Mouse (Mus musculus) intestine, embryonic 14.5 days (tissue): ENCODE results near the gene B430306N03Rik. TPM values are rescaled to one million over a fixed set of nuclear protein-coding genes. Genes with fewer than 3 reads are reported as not detected.

ENCODE experiments used
- ATAC-seq: fragments of 200-750 bp; cut with Nextera tagmentation; replicated peaks from 2 replicates; pipeline ENCODE4 v1.8.0; 2017; ENCODE audit warnings: low read depth, moderate number of reproducible peaks, moderate TSS enrichment, moderate library complexity; ENCODE audit not compliant: low FRiP score, low TSS enrichment
- DNase-seq: peaks from one replicate; pipeline ENCODE4 v3.0.0-alpha.2; 2018; ENCODE audit warnings: low spot score
- H3K27ac ChIP-seq: fragments of 300-500 bp; sonication (generic); 2 replicates; pipeline ENCODE4 v1.5.1; 2014; ENCODE audit warnings: low read depth, mild to moderate bottlenecking, control low read depth
- H3K27me3 ChIP-seq: fragments of 300-500 bp; sonication (generic); replicated peaks from 2 replicates; pipeline ENCODE4 v1.6.1; 2014; ENCODE audit warnings: low read length, control low read depth; ENCODE audit not compliant: control insufficient read depth, insufficient read depth
- H3K36me3 ChIP-seq: fragments of 300-500 bp; sonication (generic); 2 replicates; pipeline ENCODE4 v1.6.1; 2014; ENCODE audit warnings: low read length, control low read depth; ENCODE audit not compliant: control insufficient read depth, insufficient read depth
- H3K4me1 ChIP-seq: fragments of 300-500 bp; sonication (generic); replicated peaks from 2 replicates; pipeline ENCODE4 v1.6.1; 2014; ENCODE audit warnings: low read length, control low read depth, mixed read lengths; ENCODE audit not compliant: control insufficient read depth, insufficient read depth
- H3K4me2 ChIP-seq: fragments of 300-500 bp; sonication (generic); 2 replicates; pipeline ENCODE4 v1.6.1; 2014; ENCODE audit warnings: low read length
- H3K4me3 ChIP-seq: fragments of 300-500 bp; sonication (generic); 2 replicates; pipeline ENCODE4 v1.5.1; 2014; ENCODE audit warnings: low read depth, low read length, control low read depth, mixed read lengths
- H3K9ac ChIP-seq: fragments of 300-500 bp; sonication (generic); 2 replicates; pipeline ENCODE4 v1.6.1; 2014; ENCODE audit warnings: mild to moderate bottlenecking, low read length
- H3K9me3 ChIP-seq: fragments of 300-500 bp; sonication (generic); 2 replicates; pipeline ENCODE4 v1.6.1; 2016; ENCODE audit warnings: low read length, control low read depth; ENCODE audit not compliant: control insufficient read depth
- WGBS: fragments of 180-500 bp; shearing (Covaris S2); extraction: QIAGEN DNeasy Blood & Tissue Kit; methylation state at CpG from one replicate; pipeline ENCODE4 v1.1.7; 2014; 5-methylcytosine and 5-hydroxymethylcytosine counted together
- polyA plus RNA-seq: library from polyadenylated mRNA; unstranded; fragments of >200 nt; fragmentation: Nextera tagmentation; extraction: Ambion mirVana; gene quantifications from 2 replicates; pipeline ENCODE4 v1.2.1, GENCODE M21; 2014

B430306N03Rik gene
- polyA plus RNA-seq, 1 experiment from 2014 or later, result 0.41 TPM

DNA sequence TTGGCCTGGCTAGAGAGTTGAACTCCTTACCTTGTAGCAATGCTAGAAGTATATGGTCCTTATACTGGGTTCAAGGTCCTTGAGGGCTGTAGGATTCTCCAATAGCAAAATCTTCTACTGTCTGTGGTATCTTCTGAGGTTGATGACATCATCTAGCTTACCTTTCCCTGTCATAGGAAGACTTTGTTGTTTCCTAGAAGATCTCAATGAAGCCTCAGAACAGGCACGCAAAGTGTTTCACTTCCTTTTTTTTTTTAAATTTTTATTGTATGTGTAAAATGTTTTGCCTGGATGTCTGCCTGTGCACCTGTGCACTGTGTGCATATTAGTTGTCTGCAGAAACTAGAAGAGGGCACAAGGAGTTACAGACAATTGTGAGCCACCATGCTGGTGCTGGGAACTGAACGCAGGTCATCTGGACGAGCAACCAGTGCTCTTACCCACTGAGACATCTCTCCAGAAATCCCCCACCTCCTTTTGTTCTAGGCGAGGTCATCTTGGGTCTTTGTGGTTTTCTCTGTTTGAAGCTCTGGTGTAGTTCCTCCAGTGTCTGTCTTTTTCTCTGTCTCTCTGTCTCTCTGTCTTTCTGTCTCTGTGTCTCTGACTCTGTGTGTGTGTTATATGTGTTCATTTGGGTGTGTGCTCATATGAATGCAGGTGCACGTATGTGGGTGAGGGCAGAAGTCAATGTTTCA is 22.3 kb upstream of the B430306N03Rik start:
- WGBS, result 83% methylated on average over 5 of the region's 5 CpGs
- Histone ChIP-seq H3K4me2 (no peak overlapping the region), H3K9me3 (no peaks in the 10 kb centered on the region), H3K36me3 (no peaks in the 10 kb centered on the region), H3K27ac (no peak overlapping the region), H3K4me1 (no peaks in the 10 kb centered on the region), H3K27me3 (no peaks in the 10 kb centered on the region), H3K4me3 (no peak overlapping the region), H3K9ac (no peak overlapping the region)
- no peak for DNase-seq
- no peak for ATAC-seq

DNA sequence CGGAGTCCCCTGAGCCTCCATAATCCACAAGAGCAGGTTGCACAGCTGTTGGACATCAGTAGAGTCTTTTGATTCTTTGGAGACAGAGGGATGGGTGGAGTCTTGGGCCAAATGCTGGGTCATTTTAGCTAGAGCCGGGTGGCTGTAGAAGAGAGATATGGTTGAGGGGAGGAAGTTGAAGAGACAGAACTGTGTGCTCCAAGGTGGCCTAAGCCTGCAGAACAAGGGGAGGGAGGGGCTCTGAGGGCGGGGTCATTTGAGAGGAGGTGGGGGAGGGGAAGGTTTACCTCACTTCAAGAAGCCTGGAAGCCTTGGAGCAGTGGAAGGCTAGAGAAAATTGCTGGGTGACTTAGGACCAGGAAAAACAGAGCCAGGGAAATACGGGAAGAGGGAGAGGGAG is 16.7 kb upstream of the B430306N03Rik start, which contains the start of gene Treml2:
Gene Treml2 (plus strand): TSS at position 296 of the 400 bp plus-strand sequence.
- Histone ChIP-seq H3K36me3 (no peaks in the 10 kb centered on the region), H3K9ac (no peak within 1 kb of the TSS), H3K27me3 (no peaks in the 10 kb centered on the region), H3K4me1 (0 out of 2 replicates have a peak, but pooled peaks cover 5% of the 10 kb centered on the region), H3K9me3 (no peaks in the 10 kb centered on the region), H3K27ac (no peak within 1 kb of the TSS), H3K4me2 (no peak within 1 kb of the TSS), H3K4me3 (no peak within 1 kb of the TSS)
- DNase-seq, result no peak
- no peak for ATAC-seq
- WGBS, result 29% methylated on average over 3 of the region's 4 CpGs

DNA sequence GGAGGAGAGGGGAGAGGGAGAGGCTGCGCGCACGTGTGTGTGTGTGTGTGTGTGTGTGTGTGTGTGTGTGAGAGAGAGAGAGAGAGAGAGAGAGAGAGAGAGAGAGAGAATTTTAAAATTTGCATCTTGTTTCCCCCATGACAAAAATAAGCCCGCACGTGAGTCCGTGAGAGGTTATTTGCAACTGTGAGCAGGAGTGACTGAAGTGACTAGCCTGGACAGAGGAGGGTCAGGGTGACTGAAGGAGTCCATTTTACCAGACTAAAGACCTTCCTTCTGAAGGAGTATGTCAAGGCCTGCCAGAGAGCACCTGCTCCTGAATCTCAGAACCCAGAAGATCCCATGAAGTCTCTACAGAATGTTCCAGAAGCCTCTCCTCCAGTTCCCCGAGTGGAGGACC is 16.2 kb upstream of the B430306N03Rik start:
- H3K9ac ChIP-seq, result no peak overlapping the region
- no peaks in the 10 kb centered on the region for H3K36me3 ChIP-seq
- WGBS, result 55% methylated on average over 6 of the region's 7 CpGs
- no peak overlapping the region for H3K27ac ChIP-seq
- H3K4me1 ChIP-seq, result 0 out of 2 replicates have a peak, but pooled peaks cover 5% of the 10 kb centered on the region
- H3K27me3 ChIP-seq, result no peaks in the 10 kb centered on the region
- no peak overlapping the region for H3K4me2 ChIP-seq
- DNase-seq (no peak), ATAC-seq (no peak)
- no peaks in the 10 kb centered on the region for H3K9me3 ChIP-seq
- H3K4me3 ChIP-seq, result no peak overlapping the region

DNA sequence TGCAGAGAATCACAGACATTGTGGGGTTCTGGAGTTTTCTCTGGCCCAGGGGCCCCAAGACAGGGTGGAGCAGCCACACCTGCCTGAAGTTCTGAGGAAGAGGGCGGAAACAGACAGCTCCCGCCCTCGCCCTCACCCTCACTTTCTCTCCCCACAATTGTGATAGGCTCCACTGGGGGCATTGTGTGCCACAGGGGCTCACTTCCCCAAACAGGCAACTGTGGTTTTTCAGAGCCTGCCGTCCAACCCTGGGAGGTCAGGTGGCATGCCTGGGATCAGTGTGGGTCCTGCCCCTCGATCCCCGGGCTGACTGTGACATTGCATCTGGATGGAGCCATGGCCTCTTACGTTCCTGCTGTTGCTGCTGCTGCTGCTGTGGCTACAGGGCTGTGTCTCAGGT is 15.7 kb upstream of the B430306N03Rik start:
- 60% methylated on average over 7 of the region's 7 CpGs for WGBS
- 0 out of 2 replicates have a peak, but pooled peaks cover 5% of the 10 kb centered on the region for H3K4me1 ChIP-seq
- no peaks in the 10 kb centered on the region for H3K36me3 ChIP-seq
- H3K9ac ChIP-seq, result no peak overlapping the region
- H3K4me3 ChIP-seq, result no peak overlapping the region
- H3K9me3 ChIP-seq, result no peaks in the 10 kb centered on the region
- H3K27ac ChIP-seq, result no peak overlapping the region
- no peak overlapping the region for H3K4me2 ChIP-seq
- H3K27me3 ChIP-seq, result no peaks in the 10 kb centered on the region
- ATAC-seq (0 out of 2 replicates have a peak, but pooled peaks have one; percentile 23), DNase-seq (no peak)

DNA sequence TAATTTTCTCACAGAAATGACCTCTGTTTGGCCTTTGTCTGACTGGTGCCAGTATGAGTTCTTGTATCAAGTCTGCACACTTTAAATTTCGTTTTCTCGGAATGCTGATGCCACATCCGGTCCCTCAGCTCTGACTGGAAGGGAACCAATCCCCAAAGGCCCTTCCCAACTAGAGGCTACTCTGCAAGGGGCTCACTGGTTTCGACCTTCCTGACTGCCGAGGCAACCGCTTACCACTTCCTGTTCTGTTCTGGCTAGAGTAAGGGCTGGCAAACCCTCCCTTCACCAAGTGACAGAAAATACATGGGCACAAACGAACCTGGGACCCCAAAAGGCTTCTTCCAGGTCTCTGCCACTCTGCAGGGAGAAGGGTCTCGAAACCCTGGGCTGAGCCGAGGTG is 15.1 kb upstream of the B430306N03Rik start:
- WGBS, result 75% methylated on average over 9 of the region's 9 CpGs
- H3K4me2 ChIP-seq, result no peak overlapping the region
- no peak overlapping the region for H3K27ac ChIP-seq
- H3K9ac ChIP-seq, result no peak overlapping the region
- H3K9me3 ChIP-seq, result no peaks in the 10 kb centered on the region
- no peaks in the 10 kb centered on the region for H3K27me3 ChIP-seq
- H3K36me3 ChIP-seq, result no peaks in the 10 kb centered on the region
- DNase-seq, result no peak
- ATAC-seq, result no peak
- H3K4me3 ChIP-seq, result no peak overlapping the region
- H3K4me1 ChIP-seq, result 0 out of 2 replicates have a peak, but pooled peaks cover 5% of the 10 kb centered on the region

DNA sequence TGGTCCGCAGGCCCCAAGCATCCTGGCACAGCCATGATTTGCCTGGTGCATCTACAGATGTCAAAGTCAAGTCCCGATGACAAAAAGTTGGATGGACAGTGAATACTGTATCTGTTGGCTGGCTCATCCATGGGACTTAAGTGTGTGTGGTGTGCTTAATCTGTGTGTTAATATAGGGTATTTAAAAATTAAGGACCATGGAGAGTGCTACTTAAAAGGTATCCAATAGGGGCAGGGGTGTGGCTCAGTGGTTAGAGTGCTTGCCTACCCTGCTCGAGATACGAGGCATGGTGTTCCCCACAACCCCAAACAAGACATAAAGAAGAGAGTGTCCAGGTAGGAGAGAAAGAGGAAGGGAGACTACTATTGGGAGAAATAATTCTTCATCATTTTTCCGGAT is 14.1 kb upstream of the B430306N03Rik start:
- 84% methylated on average over 5 of the region's 5 CpGs for WGBS
- no peak overlapping the region for H3K4me3 ChIP-seq
- H3K9ac ChIP-seq, result no peak overlapping the region
- H3K27ac ChIP-seq, result no peak overlapping the region
- no peaks in the 10 kb centered on the region for H3K27me3 ChIP-seq
- no peak overlapping the region for H3K4me2 ChIP-seq
- no peaks in the 10 kb centered on the region for H3K36me3 ChIP-seq
- no peaks in the 10 kb centered on the region for H3K9me3 ChIP-seq
- ATAC-seq (no peak), DNase-seq (no peak)
- H3K4me1 ChIP-seq, result 0 out of 2 replicates have a peak, but pooled peaks cover 5% of the 10 kb centered on the region

DNA sequence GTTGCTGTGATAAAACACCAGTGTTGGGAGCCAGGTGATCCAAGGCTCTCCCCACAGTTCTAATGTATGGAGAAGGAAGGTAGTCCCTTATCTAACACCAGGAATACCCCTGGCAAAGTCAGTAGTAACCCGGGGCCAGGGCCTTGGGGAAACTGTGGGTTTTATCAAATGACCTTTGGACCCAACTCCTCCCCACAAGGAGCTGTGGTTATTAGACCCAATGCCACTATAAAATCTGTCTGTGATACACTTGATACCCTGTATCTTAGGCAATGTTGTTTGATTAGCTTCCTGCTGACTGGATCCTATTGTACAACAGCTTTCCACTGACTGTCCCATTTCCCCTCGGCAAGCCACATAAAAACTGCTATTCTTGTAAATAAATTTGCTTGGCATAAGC is 3.8 kb upstream of the B430306N03Rik start:
- H3K4me3 ChIP-seq, result no peak overlapping the region
- no peaks in the 10 kb centered on the region for H3K36me3 ChIP-seq
- DNase-seq (no peak), ATAC-seq (peak; percentile 60; the same call in 1 of the 2 replicates)
- no peak overlapping the region for H3K27ac ChIP-seq
- H3K4me1 ChIP-seq, result no peaks in the 10 kb centered on the region
- no peaks in the 10 kb centered on the region for H3K9me3 ChIP-seq
- H3K4me2 ChIP-seq, result no peak overlapping the region
- 55% methylated on average over 2 of the region's 2 CpGs for WGBS
- H3K27me3 ChIP-seq, result no peaks in the 10 kb centered on the region
- no peak overlapping the region for H3K9ac ChIP-seq

DNA sequence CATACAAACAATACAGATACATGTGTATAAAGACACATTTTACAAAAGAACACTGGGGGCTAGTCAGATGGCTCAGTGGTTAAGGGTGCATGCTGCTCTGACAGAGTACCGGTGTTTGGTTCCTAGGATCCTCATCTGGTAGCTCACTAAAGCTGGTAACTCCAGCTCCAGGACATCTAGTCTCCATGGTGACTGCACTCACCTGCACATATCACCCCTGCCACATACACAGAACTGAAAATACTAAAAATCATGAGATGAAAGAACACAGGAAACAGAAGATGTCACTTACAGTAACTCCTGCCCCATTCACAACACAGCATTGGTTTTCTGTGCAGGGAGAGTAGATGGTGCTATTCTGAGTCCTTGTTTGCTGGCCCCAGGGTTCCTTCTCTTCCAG is 2.7 kb downstream of the B430306N03Rik start:
- 96% methylated on average over 1 of the region's 1 CpGs for WGBS
- DNase-seq, result no peak
- Histone ChIP-seq H3K27me3 (no peaks in the 10 kb centered on the region), H3K9ac (no peak overlapping the region), H3K4me3 (no peak overlapping the region), H3K36me3 (no peaks in the 10 kb centered on the region), H3K9me3 (no peaks in the 10 kb centered on the region), H3K27ac (no peak overlapping the region), H3K4me2 (no peak overlapping the region), H3K4me1 (no peaks in the 10 kb centered on the region)
- no peak for ATAC-seq

DNA sequence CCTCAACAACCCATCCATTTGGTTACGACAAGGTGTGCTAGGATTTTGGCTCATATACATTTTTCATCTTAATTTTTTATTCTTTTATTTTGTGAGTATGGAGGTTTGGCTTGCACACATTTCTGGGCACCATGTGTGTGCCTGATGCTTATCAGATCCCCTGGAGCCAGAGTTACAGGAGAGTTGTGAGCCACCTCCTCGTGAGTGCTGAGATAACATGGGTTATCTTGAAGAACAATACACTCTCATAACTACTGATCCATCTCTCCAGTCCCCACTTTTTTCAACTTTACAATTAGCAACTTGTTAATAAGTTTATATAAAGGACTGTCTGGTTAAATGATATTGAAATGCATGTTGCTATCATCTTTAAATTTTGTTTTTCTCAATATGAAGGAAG is 5.3 kb downstream of the B430306N03Rik start:
- H3K4me3 ChIP-seq, result no peak overlapping the region
- H3K36me3 ChIP-seq, result no peaks in the 10 kb centered on the region
- H3K27me3 ChIP-seq, result no peaks in the 10 kb centered on the region
- no peaks in the 10 kb centered on the region for H3K9me3 ChIP-seq
- ATAC-seq, result no peak
- H3K4me1 ChIP-seq, result no peaks in the 10 kb centered on the region
- WGBS, result 73% methylated on average over 2 of the region's 2 CpGs
- H3K9ac ChIP-seq, result no peak overlapping the region
- no peak overlapping the region for H3K27ac ChIP-seq
- no peak overlapping the region for H3K4me2 ChIP-seq
- DNase-seq, result no peak
